Mouse (Mus musculus): ENCODE results near the gene Wdr20. TPM values are rescaled to one million over a fixed set of nuclear protein-coding genes. Genes with fewer than 3 reads are reported as not detected.

Wdr20 gene
- total RNA-seq, 2 experiments from 2014 or later, result 37.5 to 41.7 TPM

DNA sequence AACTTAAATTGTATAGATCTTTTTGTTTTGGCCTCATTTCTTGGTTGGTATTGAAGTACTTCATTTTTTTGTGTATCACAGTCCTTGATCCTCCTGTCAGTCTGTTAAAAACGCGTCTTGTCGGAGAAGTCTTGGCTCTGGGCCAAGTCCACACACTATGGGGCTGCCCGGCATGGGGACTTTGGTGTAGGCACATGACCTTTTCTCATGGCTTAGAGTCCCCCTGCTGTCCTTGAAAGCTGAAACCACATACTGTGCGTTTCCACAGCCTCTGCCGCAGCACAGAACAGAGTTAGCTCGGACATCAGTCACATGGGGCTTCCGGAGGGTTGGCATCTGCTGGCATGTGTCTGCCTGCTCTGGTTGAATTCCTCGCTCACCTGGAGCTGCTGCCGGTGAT is 66.5 kb downstream of the Wdr20 start:
- peak in 1 of 2 experiments; percentile 27 for DNase-seq (ENCODE audit: low spot score in 2 of 2)
- intact Hi-C loops (cut with DNase I), result no loop called here

DNA sequence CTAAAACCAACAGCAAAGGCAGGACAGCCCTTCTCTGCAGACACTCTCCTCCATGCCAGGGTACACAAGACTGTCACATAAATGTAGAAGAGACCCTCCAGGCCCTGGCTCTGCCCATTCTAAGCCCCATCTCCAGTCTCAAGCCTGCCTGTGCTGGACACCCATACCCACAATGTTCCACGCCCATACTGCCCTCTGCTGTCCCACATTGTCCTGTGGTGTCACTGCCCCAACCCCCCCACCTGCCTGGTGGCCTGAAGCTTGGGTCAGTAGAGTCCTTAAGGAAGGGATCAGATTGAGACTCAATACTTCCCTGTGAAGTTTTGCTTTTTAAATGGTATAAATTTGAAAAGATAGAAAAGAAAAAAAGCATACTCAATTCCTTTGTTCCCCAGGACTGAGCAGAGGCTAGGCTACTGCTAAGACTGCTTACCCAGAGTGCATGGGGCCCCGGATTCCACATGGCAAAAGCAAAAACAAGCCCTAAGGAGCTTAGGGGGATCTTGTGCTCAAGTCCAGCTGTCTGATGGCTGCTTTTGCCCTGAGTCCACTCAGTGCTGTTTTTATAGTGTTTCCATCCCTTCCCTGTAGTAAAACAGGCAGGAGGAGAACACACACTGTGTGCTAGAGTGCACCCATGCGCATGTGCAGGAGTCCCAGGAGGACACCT is 68.7 kb downstream of the Wdr20 start:
- DNase-seq (ENCODE audit: low spot score in 2 of 2), result no peak
- intact Hi-C loops (cut with DNase I), result no loop called here

DNA sequence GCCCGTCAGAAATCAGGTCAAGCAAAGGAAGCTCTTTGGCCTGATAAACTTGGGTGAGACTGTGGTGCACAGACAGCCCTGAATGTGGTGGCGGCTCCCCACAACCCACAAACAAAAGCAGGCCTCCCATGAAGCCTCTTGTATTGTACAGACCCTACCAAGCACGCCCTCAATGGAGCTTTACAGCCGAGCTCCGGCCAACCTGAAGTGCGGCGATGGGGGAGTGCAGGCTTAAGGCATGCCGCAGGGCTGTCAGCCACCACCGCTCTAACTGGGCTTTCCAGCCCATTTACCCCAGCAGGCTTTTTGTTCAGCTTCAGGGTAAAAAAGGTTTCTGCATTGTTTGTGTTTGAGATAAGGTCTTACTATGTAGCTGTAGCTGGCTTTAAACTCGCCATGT is 70.7 kb downstream of the Wdr20 start:
- no peak for DNase-seq (ENCODE audit: low spot score in 2 of 2)
- intact Hi-C loops (cut with DNase I), result no loop called here

DNA sequence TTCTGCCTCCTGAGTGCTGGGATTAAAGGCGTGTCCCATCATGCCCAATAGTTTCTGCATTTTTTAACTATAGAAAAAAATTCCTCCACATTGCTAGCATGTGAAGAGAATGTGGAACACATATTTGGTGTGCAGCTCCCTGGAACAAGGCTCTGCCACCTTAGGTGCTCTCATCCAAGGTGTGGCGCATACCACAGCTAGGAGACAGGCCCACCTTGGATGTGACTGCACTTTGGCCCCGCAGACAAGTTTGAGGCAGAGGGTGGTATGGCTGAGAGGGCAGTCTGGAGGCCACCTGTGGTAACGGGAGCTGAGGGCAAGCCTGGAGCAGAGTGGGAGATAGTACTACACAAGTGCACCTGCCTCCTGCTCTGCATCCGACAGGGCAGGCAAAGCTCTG is 71.1 kb downstream of the Wdr20 start:
- intact Hi-C loops (cut with DNase I), result no loop called here
- no peak for DNase-seq (ENCODE audit: low spot score in 2 of 2)

DNA sequence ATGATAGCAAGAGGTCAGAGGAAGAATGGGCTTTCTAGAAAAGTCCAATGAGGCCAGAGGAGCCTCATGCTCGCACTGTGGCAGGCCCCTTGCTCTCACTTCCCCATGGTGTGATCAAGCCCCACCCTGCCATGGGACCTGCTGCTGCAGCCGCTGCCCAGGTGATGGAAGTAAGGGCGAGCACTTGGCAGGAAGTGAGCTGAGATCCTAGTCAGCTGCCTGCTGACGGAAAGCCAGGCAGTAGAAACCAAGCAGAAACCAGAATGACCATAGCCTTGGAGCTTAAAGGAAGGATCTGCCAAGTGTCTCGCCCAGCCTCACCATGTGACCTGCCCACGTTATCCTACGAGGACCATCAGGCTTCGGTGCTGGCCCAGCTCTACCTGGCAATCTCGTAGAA is 75.4 kb downstream of the Wdr20 start:
- intact Hi-C loops (cut with DNase I), result no loop called here
- no peak for DNase-seq (ENCODE audit: low spot score in 2 of 2)

DNA sequence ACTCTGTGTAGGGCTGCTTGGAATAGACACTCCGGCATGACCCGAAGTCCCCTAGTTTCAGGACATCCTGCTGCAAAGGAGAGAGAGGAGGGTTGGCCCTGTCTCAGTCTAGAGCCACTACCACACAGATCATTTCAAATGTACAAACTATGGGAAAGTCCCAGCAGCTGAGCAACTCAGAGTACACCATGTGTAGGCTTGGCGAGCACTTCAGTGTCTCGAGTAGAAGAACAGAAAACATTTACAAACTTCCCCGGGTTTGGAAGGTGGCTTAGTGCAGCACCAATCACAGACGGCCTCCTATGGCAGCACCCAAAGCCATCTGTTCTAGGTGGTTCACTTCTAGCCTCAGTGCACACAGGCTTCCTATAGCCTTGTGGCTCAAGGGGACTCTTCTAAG is 75.9 kb downstream of the Wdr20 start:
- intact Hi-C loops (cut with DNase I), result no loop called here
- no peak for DNase-seq (ENCODE audit: low spot score in 2 of 2)

DNA sequence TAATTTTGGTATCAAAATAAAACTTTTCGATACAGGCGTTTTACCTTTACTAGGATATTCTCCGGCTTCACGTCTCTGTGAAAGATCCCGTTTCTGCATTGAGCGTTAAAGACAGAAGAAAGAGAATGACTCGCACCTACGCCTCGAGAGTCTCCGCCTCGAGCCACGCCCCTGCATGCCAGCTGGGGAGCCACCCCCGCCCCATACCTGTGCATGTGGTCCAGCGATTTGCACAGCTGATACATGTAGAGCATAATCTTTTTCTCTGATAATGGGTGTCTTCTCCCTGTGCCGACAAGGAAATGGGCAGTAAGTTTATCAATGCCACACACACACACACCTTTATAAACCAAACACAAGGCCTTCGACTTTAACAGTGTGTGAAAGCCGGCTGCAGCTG is 77.2 kb downstream of the Wdr20 start:
- intact Hi-C loops (cut with DNase I), result no loop called here
- DNase-seq (ENCODE audit: low spot score in 2 of 2), result no peak

DNA sequence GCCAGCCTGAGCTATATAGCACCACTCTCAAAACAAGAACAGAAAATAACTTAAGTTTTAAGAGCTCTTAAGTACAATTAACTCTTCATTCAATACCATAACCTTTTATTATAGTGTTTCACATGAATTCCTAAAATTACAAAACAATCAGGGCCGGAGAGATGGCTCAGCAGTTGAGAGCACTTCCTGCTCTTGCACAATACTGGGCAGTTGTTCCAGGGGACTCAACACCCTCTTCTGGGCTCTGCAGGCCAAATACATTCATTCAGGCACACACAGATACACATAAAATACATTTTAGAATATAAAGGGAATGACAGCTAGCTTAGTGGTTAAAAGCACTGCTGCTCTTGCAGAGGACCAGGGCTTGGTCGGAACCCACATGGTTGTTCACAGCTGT is 79.1 kb downstream of the Wdr20 start:
- intact Hi-C loops (cut with DNase I), result no loop called here

DNA sequence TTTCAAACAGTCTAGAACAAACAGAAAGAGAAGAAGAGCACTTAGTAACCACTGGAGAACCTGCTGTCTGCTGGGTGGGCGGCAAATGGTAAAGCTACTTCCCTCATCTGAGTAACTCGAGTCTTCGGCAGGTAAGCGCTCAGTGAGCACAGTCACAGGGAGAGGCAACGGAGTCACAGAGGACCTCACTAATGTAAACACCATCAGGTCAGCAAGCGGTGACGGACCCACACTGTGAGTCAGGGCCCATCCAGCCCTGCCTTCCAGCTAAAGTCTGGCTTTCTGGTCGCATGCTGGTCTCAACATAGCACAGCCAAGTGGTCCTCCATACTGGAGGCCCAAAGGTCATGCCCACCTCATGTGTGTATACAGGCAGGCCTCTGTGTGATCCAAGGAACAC is 81.6 kb downstream of the Wdr20 start:
- intact Hi-C loops (cut with DNase I), result no loop called here
- DNase-seq (ENCODE audit: low spot score in 2 of 2), result no peak

More for the DNA sequence above, 79.1 kb downstream of the Wdr20 start:
- no peak for DNase-seq (ENCODE audit: low spot score in 2 of 2)

DNA sequence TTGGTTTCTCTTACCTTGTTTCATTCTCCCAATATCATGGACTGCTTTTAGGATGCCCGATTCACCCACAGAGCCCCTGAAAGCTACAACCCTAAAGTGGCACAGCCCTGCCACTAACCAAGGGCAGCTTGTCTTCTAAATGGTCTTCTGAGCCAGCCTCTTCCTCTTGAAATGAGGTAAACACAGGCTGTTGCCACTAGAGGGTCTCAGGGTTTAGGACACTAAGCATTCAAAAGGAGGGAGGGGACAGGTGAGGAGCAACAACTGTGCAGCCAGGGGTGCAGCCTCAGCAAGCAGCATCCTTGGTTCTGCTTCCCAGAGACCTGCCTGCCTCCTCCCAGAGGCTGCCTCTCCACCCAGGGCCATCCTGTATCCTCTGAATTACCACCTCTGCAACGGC is 84.0 kb downstream of the Wdr20 start:
- intact Hi-C loops (cut with DNase I), result no loop called here

DNA sequence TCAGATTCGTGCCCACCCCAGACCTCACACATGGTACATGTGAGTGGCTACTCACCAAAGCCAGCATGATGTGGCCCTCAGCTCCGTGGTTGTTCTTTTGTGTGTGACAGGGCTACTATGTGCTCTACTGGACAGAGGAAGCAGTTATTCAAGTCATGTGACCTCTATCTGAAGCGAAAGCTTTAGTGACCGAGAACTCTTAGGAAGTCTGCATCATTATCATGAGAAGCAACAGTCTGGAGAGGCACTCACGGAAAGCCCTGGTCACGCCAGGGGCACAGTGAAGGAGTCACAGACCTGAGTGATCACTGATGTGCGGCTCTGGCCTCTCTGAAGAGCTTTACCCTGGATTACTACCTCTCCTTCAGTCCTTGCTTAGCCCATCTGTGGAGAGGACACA is 84.6 kb downstream of the Wdr20 start:
- DNase-seq (ENCODE audit: low spot score in 2 of 2), result no peak
- intact Hi-C loops (cut with DNase I), result no loop called here

More for the DNA sequence above, 84.0 kb downstream of the Wdr20 start:
- no peak for DNase-seq (ENCODE audit: low spot score in 2 of 2)

DNA sequence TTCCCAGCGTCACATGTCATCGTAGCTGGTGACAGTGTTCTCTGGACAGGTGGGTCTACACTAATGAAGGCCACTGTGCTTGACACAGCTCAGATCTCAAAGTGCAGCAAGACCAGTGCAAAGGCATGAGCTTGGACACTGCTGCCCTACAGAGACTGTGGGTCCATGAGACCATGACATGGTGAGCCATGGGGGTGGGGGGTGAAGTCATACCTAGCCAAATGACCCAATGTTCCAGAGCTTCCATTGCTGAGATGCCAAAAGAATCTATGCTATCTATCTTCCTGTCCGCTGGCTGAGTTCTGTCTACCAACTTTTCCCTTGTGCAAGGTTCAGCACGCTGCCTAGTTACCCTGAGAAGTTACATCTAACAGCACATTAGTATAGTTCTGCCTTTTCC is 91.2 kb downstream of the Wdr20 start:
- intact Hi-C loops (cut with DNase I), result no loop called here

DNA sequence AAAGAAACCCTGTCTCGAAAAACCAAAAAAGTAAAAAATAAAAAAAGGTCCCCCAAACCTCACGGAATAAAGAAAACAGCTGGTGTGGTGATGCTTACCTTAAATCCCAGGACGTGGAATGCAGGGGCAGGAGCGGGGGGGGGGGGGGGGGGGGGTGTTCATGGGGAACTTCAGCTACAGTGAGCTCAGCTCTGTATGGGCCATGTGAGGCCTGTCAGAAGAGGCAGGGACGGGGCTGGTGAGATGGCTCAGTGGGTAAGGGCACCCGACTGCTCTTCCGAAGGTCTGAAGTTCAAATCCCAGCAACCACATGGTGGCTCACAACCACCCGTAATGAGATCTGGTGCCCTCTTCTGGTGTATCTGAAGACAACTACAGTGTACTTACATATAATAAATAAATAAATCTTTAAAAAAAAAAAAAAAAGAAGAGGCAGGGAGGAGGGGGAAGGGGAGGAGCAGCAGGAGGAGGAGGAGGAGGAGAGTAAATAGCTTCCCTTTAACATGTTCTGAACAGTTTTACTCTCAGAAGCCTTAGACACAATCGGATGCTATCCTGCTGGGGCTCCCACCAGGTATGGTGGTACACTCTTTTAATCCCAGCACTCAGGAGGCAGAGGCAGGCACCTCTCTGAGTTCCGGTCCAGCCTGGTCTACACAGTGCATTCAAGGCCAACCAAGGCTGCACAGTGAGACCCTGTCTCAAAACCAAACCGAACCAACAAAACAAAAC is 92.7 kb downstream of the Wdr20 start:
- intact Hi-C loops (cut with DNase I), result no loop called here
- no peak for DNase-seq (ENCODE audit: low spot score in 2 of 2)

More for the DNA sequence above, 91.2 kb downstream of the Wdr20 start:
- no peak for DNase-seq (ENCODE audit: low spot score in 2 of 2)

DNA sequence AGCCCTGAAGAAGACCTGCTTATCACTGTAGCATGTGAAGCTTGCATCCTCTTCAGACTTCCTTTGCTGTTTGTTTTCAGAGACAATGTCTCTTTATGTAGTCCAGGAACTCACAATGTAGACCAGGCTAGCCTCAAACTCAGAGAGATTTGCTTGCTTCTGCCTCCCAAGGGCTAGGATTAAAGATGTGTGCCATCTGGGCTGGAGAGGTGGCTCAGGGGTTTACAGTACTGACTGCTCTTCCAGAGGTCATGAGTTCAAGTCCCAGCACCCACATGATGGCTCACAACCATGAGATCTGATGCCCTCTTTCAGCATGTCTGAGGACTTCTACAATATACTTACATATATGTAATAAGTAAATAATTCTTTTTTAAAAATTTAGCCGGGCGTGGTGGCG is 97.4 kb downstream of the Wdr20 start:
- DNase-seq (ENCODE audit: low spot score in 2 of 2), result no peak
- intact Hi-C loops (cut with DNase I), result no loop called here

DNA sequence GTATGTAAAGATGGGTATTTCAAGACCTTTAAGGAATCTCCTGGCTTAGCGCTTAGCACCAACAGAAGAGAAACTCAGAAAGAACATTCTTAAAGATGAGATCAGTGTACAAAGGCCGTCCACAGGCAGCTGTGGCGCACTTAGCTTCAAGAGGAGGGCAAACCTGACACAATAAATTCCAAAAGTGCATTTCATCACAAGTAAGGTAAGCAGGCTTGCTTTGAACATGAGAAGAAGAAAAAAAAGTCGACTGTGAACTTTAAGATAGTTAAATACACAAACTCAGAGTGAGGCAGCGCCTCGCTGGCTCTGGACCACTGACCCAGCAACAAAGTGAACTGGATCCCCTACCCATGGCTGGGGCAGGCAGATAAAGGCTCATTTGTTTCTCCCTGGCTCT is 99.0 kb downstream of the Wdr20 start:
- no peak for DNase-seq (ENCODE audit: low spot score in 2 of 2)
- intact Hi-C loops (cut with DNase I), result no loop called here

DNA sequence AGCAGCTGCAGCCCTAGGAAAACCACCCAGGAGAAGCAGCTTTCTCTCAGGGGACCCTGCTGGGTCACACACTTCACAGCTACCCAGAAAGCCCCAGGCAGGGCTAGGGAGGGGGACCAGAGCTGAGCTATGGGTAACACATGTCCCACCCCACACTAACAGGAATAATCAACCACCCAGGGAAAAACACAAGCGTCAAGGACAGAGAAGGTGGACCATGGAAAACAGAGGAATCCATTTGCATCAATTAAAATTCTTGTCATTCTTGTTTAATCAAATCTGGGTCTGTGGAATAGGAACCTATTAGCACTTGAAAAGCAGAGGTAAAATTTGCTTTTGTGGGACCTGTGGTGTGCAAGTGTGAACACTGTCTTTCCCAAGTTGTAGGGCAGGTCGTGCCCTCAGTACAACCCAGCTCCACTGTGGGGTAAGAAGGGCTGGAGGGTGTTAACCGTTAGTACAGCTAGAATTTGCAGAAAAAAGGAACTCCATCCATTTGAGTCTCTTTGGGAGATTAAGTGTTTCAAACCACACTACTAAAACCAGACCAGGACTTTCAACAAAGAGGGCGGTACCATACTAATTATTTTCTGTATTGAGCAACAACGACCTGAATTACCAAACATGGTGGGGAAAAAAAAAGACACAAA is 99.6 kb downstream of the Wdr20 start:
- intact Hi-C loops (cut with DNase I), result no loop called here
- DNase-seq (ENCODE audit: low spot score in 2 of 2), result no peak

DNA sequence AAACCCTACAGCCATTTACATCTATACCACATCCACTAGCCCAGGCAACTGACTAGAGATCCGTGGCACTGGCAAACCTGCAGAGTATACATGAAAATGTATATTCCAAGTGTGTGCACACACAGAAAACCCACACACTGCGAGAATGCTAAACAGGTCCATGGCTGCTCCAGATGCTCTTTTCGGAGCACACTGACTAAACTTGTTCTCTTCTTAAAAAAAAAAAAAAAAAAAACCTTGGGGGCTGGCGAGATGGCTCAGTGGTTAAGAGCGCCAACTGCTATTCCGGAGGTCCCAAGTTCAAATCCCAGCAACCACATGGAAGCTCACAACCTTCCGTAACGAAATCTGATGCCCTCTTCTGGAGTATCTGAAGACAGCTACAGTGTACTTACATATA is 100.1 kb downstream of the Wdr20 start:
- intact Hi-C loops (cut with DNase I), result no loop called here
- no peak for DNase-seq (ENCODE audit: low spot score in 2 of 2)

DNA sequence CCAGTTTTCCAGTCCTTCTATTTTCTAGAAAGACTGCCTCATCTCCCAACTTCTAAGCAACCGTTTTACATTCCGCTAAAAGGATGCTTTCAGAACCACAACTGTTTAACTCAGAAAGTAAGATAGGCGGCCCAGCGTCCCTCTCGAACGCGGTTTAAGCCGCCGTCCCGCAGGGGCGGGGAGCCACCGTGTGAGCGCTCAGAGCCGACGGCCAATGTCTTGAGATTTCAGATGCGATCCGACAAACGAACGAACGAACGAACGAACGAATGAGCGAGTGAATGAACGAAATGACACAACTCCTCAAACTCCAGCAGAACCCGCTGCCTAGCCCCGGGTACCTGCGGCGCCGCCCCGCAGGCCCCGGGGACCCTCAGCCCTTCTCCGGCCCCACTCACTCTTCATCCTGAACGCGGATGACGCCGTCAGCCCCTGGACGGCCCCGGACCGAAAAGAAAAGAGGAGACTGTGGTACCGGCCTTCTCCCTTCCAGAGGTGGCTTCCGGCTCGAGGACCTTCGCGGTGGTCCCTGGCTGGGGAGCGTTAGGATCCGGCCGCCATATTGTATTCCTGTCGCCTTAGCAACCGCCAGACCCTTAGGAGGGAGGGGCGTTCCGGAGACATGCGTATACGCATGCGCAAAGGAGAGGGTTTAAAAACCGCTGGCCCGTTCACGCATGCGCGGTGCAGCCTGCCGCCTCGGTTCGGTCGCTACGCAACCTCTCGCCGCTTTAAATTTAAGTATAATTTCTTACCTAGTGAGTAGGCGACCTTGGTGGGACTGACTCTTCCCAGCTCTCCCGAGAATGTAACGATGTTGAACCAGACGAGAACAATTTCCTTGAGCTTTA is 102.8 kb downstream of the Wdr20 start, which contains the start of gene Mok:
TSS of gene Mok (minus strand) at position 592 of the 851 bp plus-strand sequence.
- intact Hi-C loops (cut with DNase I), result loop anchor here (5.0 kb wide), 4 partner anchors 103 to 408 kb away; partner anchors contain the start of genes Dync1h1 and Wdr20
- DNase-seq (ENCODE audit: low spot score in 2 of 2), result peak; percentile 97 to 98

DNA sequence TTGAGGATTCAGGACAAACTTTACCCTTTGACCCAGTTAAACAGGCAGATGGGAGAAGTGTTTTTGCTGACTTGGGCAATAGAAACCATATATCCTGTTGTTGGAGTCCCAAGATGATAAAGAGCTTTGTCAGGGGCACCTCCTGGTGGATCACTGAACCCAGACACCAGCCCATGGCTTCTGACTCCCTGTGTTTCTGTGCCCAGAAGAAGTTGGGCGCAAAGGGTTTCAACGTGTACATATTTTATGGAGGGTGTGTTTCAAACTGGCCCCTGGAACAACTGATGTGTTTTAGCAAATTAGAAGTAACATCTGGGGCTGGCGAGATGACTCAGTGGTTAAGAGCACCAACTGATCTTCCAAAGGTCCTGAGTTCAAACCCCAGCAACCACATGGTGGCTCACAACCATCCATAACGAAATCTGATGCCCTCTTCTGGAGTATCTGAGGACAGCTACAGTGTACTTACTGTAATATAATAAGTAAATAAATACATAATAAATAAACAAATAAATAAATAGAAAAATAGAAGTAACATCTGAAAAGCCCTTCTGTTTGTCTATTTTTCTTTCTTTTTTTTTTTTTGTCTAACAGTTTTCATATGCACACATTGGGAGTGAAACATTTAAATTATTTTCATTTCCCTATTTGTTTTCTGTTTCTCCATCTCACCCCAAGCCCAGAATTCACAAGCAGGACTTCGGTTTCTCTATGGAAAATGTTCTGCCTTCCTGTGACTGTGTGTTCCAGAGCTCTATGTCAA is 104.2 kb downstream of the Wdr20 start:
- intact Hi-C loops (cut with DNase I), result loop anchor here (5.0 kb wide), 4 partner anchors 105 to 410 kb away; partner anchors contain the start of genes Dync1h1 and Wdr20
- no peak for DNase-seq (ENCODE audit: low spot score in 2 of 2)

Data from left cerebral cortex, postnatal 14 days (tissue).